Mouse (Mus musculus) kidney, adult 2 months (tissue): ENCODE measurements at regions not wholly inside any gene's neighbourhood (a gene's known extent, or its start where the extent isn't known, plus 50 kb on each side); places are given as distances from the start of the nearest gene placed in this dataset.

Experiments
- CTCF ChIP-seq: fragments of 200-500 bp; conservative IDR thresholded peaks from 2 replicates; pipeline ENCODE4 v1.5.1; 2011; ENCODE audit warnings: low read depth, mild to moderate bottlenecking, control low read depth, low read length, moderate library complexity, mixed read lengths; ENCODE audit not compliant: insufficient read depth, insufficient read length
- POLR2A ChIP-seq: fragments of 200-500 bp; IDR thresholded peaks from one replicate; pipeline ENCODE4 v1.6.1; 2011; ENCODE audit warnings: low read depth, low read length, control low read depth

DNA sequence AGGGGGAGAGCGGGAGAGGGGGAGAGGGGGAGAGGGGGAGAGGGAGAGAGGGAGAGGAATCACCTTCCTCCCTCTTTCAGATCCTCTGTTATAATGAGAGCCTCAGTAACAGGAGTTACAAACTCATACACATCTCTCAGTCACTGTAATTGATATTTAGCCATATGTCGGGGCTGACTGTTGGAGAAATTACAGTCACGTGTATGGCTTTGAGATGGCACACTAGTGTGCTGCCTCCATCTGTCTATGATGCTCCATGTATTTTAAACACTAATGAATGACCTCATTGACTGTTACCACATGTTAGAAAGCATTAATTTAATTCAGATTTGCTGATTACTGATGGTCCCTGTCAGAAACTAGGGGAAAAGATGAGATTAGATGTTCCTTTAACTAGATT is 102.1 kb upstream of the Wdfy3 start:
- TF ChIP-seq CTCF (no peak), POLR2A (no peak)
